Mouse (Mus musculus): ENCODE measurements around the gene Grik3.

DNA sequence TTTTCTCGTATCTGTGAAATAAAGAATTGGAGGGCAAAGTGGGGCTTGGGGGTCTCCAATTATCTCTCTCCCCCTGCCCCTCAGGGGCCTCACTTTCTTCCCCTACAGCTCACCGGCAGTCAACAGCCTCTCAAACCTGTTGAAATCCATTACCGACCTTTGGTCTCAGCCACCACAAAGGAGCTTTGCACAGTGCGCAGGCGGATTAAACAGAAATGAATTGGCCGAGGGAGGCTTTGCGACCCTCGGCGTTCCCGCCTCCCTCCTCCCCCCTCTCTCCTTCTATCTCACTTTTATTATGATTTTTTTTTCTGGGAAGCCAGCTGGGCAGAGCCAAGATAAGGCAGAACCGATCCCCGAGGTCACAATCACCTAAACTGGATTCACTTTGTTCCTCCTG lies 97.1 kb downstream of the Grik3 start:
- no peak for TF ChIP-seq ZNF384 (IDR thresholded peaks at IDR 0.05; ENCODE audit: low read depth, low read length)
- TF ChIP-seq HCFC1 (IDR thresholded peaks at IDR 0.05; ENCODE audit: borderline replicate concordance, insufficient read depth, low read length): no peak
- TF ChIP-seq CHD2 (IDR thresholded peaks at IDR 0.05; ENCODE audit: low read depth, low read length): no peak
- TF ChIP-seq ZC3H11A (IDR thresholded peaks at IDR 0.05; ENCODE audit: borderline replicate concordance, low read depth, low read length): no peak
